Mouse (Mus musculus) midbrain, embryonic 14.5 days (tissue): ENCODE measurements around the gene Mzt1. TPM values are rescaled to one million over a fixed set of nuclear protein-coding genes. Genes with fewer than 3 reads are reported as not detected.
"Not testable (repeated sequence)": the region's sequence is repeated elsewhere in the genome, so short reads cannot be mapped to it uniquely, and the experiment has no call there.

Source experiments
- ATAC-seq: fragments of 200-750 bp; cut with Nextera tagmentation; 2 replicates; pipeline ENCODE4 v1.8.0; 2017; ENCODE audit warnings: moderate number of reproducible peaks, moderate library complexity; ENCODE audit not compliant: low FRiP score, low TSS enrichment
- DNase-seq: peaks from one replicate; pipeline ENCODE4 v3.0.0-alpha.2; 2015
- H3K27ac ChIP-seq: fragments of 300-500 bp; sonication (generic); replicated peaks from 2 replicates; pipeline ENCODE4 v1.5.1; 2014; ENCODE audit warnings: mild to moderate bottlenecking, low read depth, low read length, moderate library complexity
- H3K27me3 ChIP-seq: fragments of 300-500 bp; sonication (generic); 2 replicates; pipeline ENCODE4 v1.6.1; 2014; ENCODE audit warnings: low read length, control low read depth, mixed read lengths; ENCODE audit not compliant: control insufficient read depth, insufficient read depth
- H3K36me3 ChIP-seq: fragments of 300-500 bp; sonication (generic); 2 replicates; pipeline ENCODE4 v1.6.1; 2014; ENCODE audit warnings: low read length, control low read depth; ENCODE audit not compliant: control insufficient read depth, insufficient read depth
- H3K4me1 ChIP-seq: fragments of 300-500 bp; sonication (generic); 2 replicates; pipeline ENCODE4 v1.6.1; 2014; ENCODE audit warnings: mild to moderate bottlenecking, antibody characterized with exemption, low read length, control low read depth; ENCODE audit not compliant: control insufficient read depth, insufficient read depth
- H3K4me2 ChIP-seq: fragments of 300-500 bp; sonication (generic); 2 replicates; pipeline ENCODE4 v1.6.1; 2014; ENCODE audit warnings: mild to moderate bottlenecking, low read length, moderate library complexity
- H3K4me3 ChIP-seq: fragments of 300-500 bp; sonication (generic); replicated peaks from 2 replicates; pipeline ENCODE4 v1.5.1; 2014; ENCODE audit warnings: low read depth, low read length
- H3K9ac ChIP-seq: fragments of 300-500 bp; sonication (generic); replicated peaks from 2 replicates; pipeline ENCODE4 v1.6.1; 2014; ENCODE audit warnings: mild to moderate bottlenecking, low read length, moderate library complexity
- H3K9me3 ChIP-seq: fragments of 300-500 bp; sonication (generic); 2 replicates; pipeline ENCODE4 v1.6.1; 2016; ENCODE audit warnings: low read length, control low read depth, mixed read lengths; ENCODE audit not compliant: control insufficient read depth
- WGBS: fragments of 180-500 bp; shearing (Covaris S2); extraction: QIAGEN DNeasy Blood & Tissue Kit; methylation state at CpG from one replicate; pipeline ENCODE4 v1.1.7; 2014; 5-methylcytosine and 5-hydroxymethylcytosine counted together
- polyA plus RNA-seq: library from polyadenylated mRNA; unstranded; fragments of >200 nt; fragmentation: Nextera tagmentation; extraction: Ambion mirVana; gene quantifications from 2 replicates; pipeline ENCODE4 v1.2.1, GENCODE M21; 2014

The Mzt1 gene
- polyA plus RNA-seq, 1 experiment from 2014 or later, result 108 TPM

- DNase-seq, result peak; percentile 18
- Histone ChIP-seq H3K9me3 (no peaks in the 10 kb centered on the region), H3K9ac (peak overlapping the region; percentile 94; the same call in 1 of the 2 replicates)
Measured at GRCm38 (mm10) chr14:99044718-99045117, 1.2 kb downstream of the Mzt1 start.

GRCm38 (mm10) chr14:99044096-99044495, 1.8 kb downstream of the Mzt1 start:
- WGBS, result 31% methylated on average over 10 of the region's 10 CpGs
- H3K36me3 ChIP-seq, result no peaks in the 10 kb centered on the region
- peak overlapping the region; percentile 79 for H3K4me2 ChIP-seq
- peaks cover 22% of the 10 kb centered on the region for H3K4me1 ChIP-seq
- H3K27ac ChIP-seq, result no peak overlapping the region
- H3K9ac ChIP-seq, result no peak overlapping the region; the same call in 1 of the 2 replicates
- peak overlapping the region; percentile 99 for H3K4me3 ChIP-seq
- H3K27me3 ChIP-seq, result no peaks in the 10 kb centered on the region
- ATAC-seq (no peak), DNase-seq (no peak)
- no peaks in the 10 kb centered on the region for H3K9me3 ChIP-seq

More at GRCm38 (mm10) chr14:99044718-99045117, 1.2 kb downstream of the Mzt1 start:
- peak overlapping the region; percentile 79 for H3K4me2 ChIP-seq
- no peak for ATAC-seq
- no peak overlapping the region for H3K27ac ChIP-seq
- H3K4me1 ChIP-seq, result peaks cover 22% of the 10 kb centered on the region
- peak overlapping the region; percentile 99 for H3K4me3 ChIP-seq
- no peaks in the 10 kb centered on the region for H3K36me3 ChIP-seq
- H3K27me3 ChIP-seq, result no peaks in the 10 kb centered on the region
- whole genome bisulfite sequencing, result 8% methylated on average over 5 of the region's 5 CpGs

GRCm38 (mm10) chr14:99043499-99043898, 2.4 kb downstream of the Mzt1 start:
- Histone ChIP-seq H3K4me1 (peaks cover 22% of the 10 kb centered on the region), H3K4me3 (0 out of 2 replicates have a peak overlapping the region, but pooled peaks have one; percentile 99), H3K27ac (no peak overlapping the region), H3K27me3 (no peaks in the 10 kb centered on the region), H3K4me2 (peak overlapping the region; percentile 79), H3K9ac (no peak overlapping the region), H3K36me3 (no peaks in the 10 kb centered on the region), H3K9me3 (no peaks in the 10 kb centered on the region)
- DNase-seq (no peak), ATAC-seq (no peak)
- 29% methylated on average over 1 of the region's 1 CpGs for WGBS

- Histone ChIP-seq H3K27me3 (no peaks in the 10 kb centered on the region), H3K36me3 (peaks cover 12% of the 10 kb centered on the region), H3K9ac (no peak overlapping the region), H3K9me3 (no peaks in the 10 kb centered on the region), H3K27ac (no peak overlapping the region), H3K4me1 (peaks cover 18% of the 10 kb centered on the region), H3K4me2 (no peak overlapping the region), H3K4me3 (no peak overlapping the region)
- 77% methylated on average over 4 of the region's 4 CpGs for WGBS
- ATAC-seq, result no peak
- DNase-seq, result no peak
Measured at GRCm38 (mm10) chr14:99041416-99041815, 4.5 kb downstream of the Mzt1 start.

- 49% methylated on average over 5 of the region's 5 CpGs for WGBS
- H3K4me3 ChIP-seq, ATAC-seq: not testable (repeated sequence)
Measured at GRCm38 (mm10) chr14:99039308-99039707, 6.6 kb downstream of the Mzt1 start.

GRCm38 (mm10) chr14:99037703-99038102, 8.2 kb downstream of the Mzt1 start:
- Histone ChIP-seq H3K9me3 (no peaks in the 10 kb centered on the region), H3K36me3 (peaks cover 21% of the 10 kb centered on the region), H3K4me3 (no peak overlapping the region), H3K9ac (no peak overlapping the region), H3K4me1 (no peaks in the 10 kb centered on the region), H3K27me3 (no peaks in the 10 kb centered on the region), H3K27ac (no peak overlapping the region), H3K4me2 (no peak overlapping the region)
- DNase-seq, result no peak
- no peak for ATAC-seq
- 76% methylated on average over 2 of the region's 2 CpGs for WGBS

More at GRCm38 (mm10) chr14:99039308-99039707, 6.6 kb downstream of the Mzt1 start:
- peaks cover 19% of the 10 kb centered on the region for H3K36me3 ChIP-seq
- H3K27me3 ChIP-seq, H3K9me3 ChIP-seq, DNase-seq, H3K27ac ChIP-seq, H3K9ac ChIP-seq, H3K4me1 ChIP-seq, H3K4me2 ChIP-seq: not testable (repeated sequence)

- no peak for DNase-seq
- Histone ChIP-seq H3K9ac (no peak overlapping the region), H3K27me3 (no peaks in the 10 kb centered on the region), H3K4me1 (no peaks in the 10 kb centered on the region), H3K4me3 (no peak overlapping the region), H3K9me3 (no peaks in the 10 kb centered on the region), H3K27ac (no peak overlapping the region), H3K4me2 (no peak overlapping the region), H3K36me3 (peaks cover 21% of the 10 kb centered on the region)
- WGBS, result 83% methylated on average over 4 of the region's 4 CpGs
- ATAC-seq, result no peak
Measured at GRCm38 (mm10) chr14:99036039-99036438, 9.9 kb downstream of the Mzt1 start.

- H3K9me3 ChIP-seq, H3K4me1 ChIP-seq, DNase-seq, H3K27me3 ChIP-seq, H3K27ac ChIP-seq, H3K4me3 ChIP-seq, H3K4me2 ChIP-seq, H3K9ac ChIP-seq, ATAC-seq: not testable (repeated sequence)
- WGBS, result 92% methylated on average over 8 of the region's 8 CpGs
- H3K36me3 ChIP-seq, result peaks cover 21% of the 10 kb centered on the region
Measured at GRCm38 (mm10) chr14:99034851-99035250, 11.1 kb downstream of the Mzt1 start.

GRCm38 (mm10) chr14:99032596-99032995, 13.3 kb downstream of the Mzt1 start:
- Histone ChIP-seq H3K27ac (no peak overlapping the region), H3K27me3 (no peaks in the 10 kb centered on the region), H3K4me1 (0 out of 2 replicates have a peak, but pooled peaks cover 3% of the 10 kb centered on the region), H3K4me2 (no peak overlapping the region), H3K4me3 (no peak overlapping the region), H3K9me3 (no peaks in the 10 kb centered on the region), H3K9ac (no peak overlapping the region), H3K36me3 (peaks cover 13% of the 10 kb centered on the region)
- no peak for DNase-seq
- no peak for ATAC-seq
- WGBS, result 89% methylated on average over 5 of the region's 5 CpGs
